Mouse (Mus musculus): Measurements from ENCODE around the gene Pmepa1. TPM values are rescaled to one million over a fixed set of nuclear protein-coding genes. Genes with fewer than 3 reads are reported as not detected.

The Pmepa1 gene
- polyA plus RNA-seq, 1 experiment = 260 TPM

- no peaks in the 10 kb centered on the region for H3K27me3 ChIP-seq (ENCODE audit: control insufficient read depth, insufficient read depth, insufficient read length)
- no peak overlapping the region for H3ac ChIP-seq (ENCODE audit: control insufficient read depth, insufficient read length)
- no peaks in the 10 kb centered on the region for H3K79me2 ChIP-seq (ENCODE audit: control insufficient read depth, insufficient read depth)
- no peak overlapping the region for H3K4me3 ChIP-seq
- TF ChIP-seq POLR2AphosphoS2 (IDR thresholded peaks at IDR 0.05; ENCODE audit: insufficient read length, low read depth) (no peak), E2F4 (IDR thresholded peaks at IDR 0.05; ENCODE audit: insufficient read depth) (no peak), REST (IDR thresholded peaks at IDR 0.05; ENCODE audit: insufficient read depth, insufficient read length) (no peak), TCF3 (IDR thresholded peaks at IDR 0.05; ENCODE audit: insufficient read length, low read depth) (no peak), MAX (IDR thresholded peaks at IDR 0.05; ENCODE audit: low read depth) (no peak), POLR2A (IDR thresholded peaks at IDR 0.05; ENCODE audit: insufficient read length, low read depth) (no peak), USF1 (IDR thresholded peaks at IDR 0.05; ENCODE audit: low read depth) (no peak), TCF12 (IDR thresholded peaks at IDR 0.05; ENCODE audit: insufficient read depth, poor library complexity, severe bottlenecking) (no peak), CEBPB (IDR thresholded peaks at IDR 0.05; ENCODE audit: insufficient read depth, poor library complexity, severe bottlenecking) (no peak), MYOD1 (IDR thresholded peaks at IDR 0.05; ENCODE audit: control insufficient read depth in 1 of 3, insufficient read length in 2 of 3, low read depth in 2 of 3) (no peak), MYOG (IDR thresholded peaks at IDR 0.05; ENCODE audit: control insufficient read depth in 1 of 3, insufficient read depth in 1 of 3, insufficient read length in 2 of 3, low read depth in 2 of 3) (no peak), SRF (IDR thresholded peaks at IDR 0.05; ENCODE audit: control insufficient read depth, insufficient read length, low read depth) (no peak)
- no peaks in the 10 kb centered on the region for H3K36me3 ChIP-seq (ENCODE audit: control insufficient read depth, insufficient read depth)
- H3K4me2 ChIP-seq (ENCODE audit: low read depth) = no peak overlapping the region
Observed at GRCm38 (mm10) chr2:173290981-173291380, 14.6 kb upstream of the Pmepa1 start.

GRCm38 (mm10) chr2:173289928-173290327 lies 13.6 kb upstream of the Pmepa1 start:
- Histone ChIP-seq H3K4me3 (no peak overlapping the region), H3K36me3 (ENCODE audit: control insufficient read depth, insufficient read depth) (no peaks in the 10 kb centered on the region), H3K27me3 (ENCODE audit: control insufficient read depth, insufficient read depth, insufficient read length) (no peaks in the 10 kb centered on the region), H3K79me2 (ENCODE audit: control insufficient read depth, insufficient read depth) (no peaks in the 10 kb centered on the region), H3K4me2 (ENCODE audit: low read depth) (no peak overlapping the region), H3ac (ENCODE audit: control insufficient read depth, insufficient read length) (no peak overlapping the region)
- TF ChIP-seq TCF12 (IDR thresholded peaks at IDR 0.05; ENCODE audit: insufficient read depth, poor library complexity, severe bottlenecking) = peak; percentile 65
- no peak for TF ChIP-seq CEBPB (IDR thresholded peaks at IDR 0.05; ENCODE audit: insufficient read depth, poor library complexity, severe bottlenecking)
- TF ChIP-seq POLR2A (IDR thresholded peaks at IDR 0.05; ENCODE audit: insufficient read length, low read depth) = no peak
- no peak for TF ChIP-seq E2F4 (IDR thresholded peaks at IDR 0.05; ENCODE audit: insufficient read depth)
- no peak for TF ChIP-seq REST (IDR thresholded peaks at IDR 0.05; ENCODE audit: insufficient read depth, insufficient read length)
- TF ChIP-seq POLR2AphosphoS2 (IDR thresholded peaks at IDR 0.05; ENCODE audit: insufficient read length, low read depth) = no peak
- no peak for TF ChIP-seq TCF3 (IDR thresholded peaks at IDR 0.05; ENCODE audit: insufficient read length, low read depth)
- no peak for TF ChIP-seq USF1 (IDR thresholded peaks at IDR 0.05; ENCODE audit: low read depth)
- peak; percentile 36 for TF ChIP-seq SRF (IDR thresholded peaks at IDR 0.05; ENCODE audit: control insufficient read depth, insufficient read length, low read depth)
- peak; percentile 45 to 92 (median 67) for TF ChIP-seq MYOG (IDR thresholded peaks at IDR 0.05; ENCODE audit: control insufficient read depth in 1 of 3, insufficient read depth in 1 of 3, insufficient read length in 2 of 3, low read depth in 2 of 3)
- TF ChIP-seq MYOD1 (IDR thresholded peaks at IDR 0.05; ENCODE audit: control insufficient read depth in 1 of 3, insufficient read length in 2 of 3, low read depth in 2 of 3) = peak; percentile 19 to 81 (median 61)
- TF ChIP-seq MAX (IDR thresholded peaks at IDR 0.05; ENCODE audit: low read depth) = no peak

DNA sequence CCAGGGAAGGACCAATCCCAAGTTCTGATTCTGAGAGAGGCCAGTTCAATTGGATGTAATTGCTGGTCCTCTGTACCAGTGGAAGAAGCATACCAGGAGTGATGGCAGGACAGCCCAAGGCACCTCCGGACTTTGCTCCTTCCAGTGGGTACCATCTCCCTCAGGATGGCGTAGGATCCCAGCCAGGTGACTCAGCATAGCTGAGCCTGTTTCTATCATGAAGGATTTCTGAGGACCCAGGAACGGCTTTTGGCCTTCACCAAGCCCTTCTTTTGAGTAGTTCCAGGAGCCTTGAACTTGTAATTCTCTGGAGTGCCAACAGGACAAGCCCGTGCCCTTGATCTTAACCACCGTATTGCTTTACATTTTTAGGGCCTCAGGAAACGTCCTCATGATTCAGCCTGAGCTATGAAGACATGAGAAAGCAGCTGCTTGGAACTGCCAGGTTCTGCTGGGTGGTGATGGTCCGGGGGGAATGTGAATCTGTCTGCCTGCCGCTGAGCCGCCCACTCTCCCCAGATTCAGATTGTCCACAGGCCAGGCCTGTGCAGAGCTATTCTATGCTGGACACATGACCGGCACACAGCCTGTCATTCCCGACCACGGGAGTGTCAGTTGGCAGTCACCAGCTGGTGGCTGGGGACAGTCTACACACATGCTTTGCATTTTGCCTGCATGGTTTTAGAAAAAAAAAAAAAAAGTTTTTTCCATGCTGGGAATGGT lies 9.6 kb upstream of the Pmepa1 start:
- no peak overlapping the region for H3K4me2 ChIP-seq (ENCODE audit: low read depth)
- H3ac ChIP-seq (ENCODE audit: control insufficient read depth, insufficient read length) = no peak overlapping the region
- TF ChIP-seq POLR2AphosphoS2 (IDR thresholded peaks at IDR 0.05; ENCODE audit: insufficient read length, low read depth) = no peak
- TF ChIP-seq POLR2A (IDR thresholded peaks at IDR 0.05; ENCODE audit: insufficient read length, low read depth) = no peak
- TF ChIP-seq MAX (IDR thresholded peaks at IDR 0.05; ENCODE audit: low read depth) = no peak
- TF ChIP-seq CEBPB (IDR thresholded peaks at IDR 0.05; ENCODE audit: insufficient read depth, poor library complexity, severe bottlenecking) = no peak
- no peak for TF ChIP-seq REST (IDR thresholded peaks at IDR 0.05; ENCODE audit: insufficient read depth, insufficient read length)
- TF ChIP-seq SRF (IDR thresholded peaks at IDR 0.05; ENCODE audit: control insufficient read depth, insufficient read length, low read depth) = no peak
- peak; percentile 59 for TF ChIP-seq USF1 (IDR thresholded peaks at IDR 0.05; ENCODE audit: low read depth)
- peak; percentile 39 to 96 (median 86) for TF ChIP-seq MYOG (IDR thresholded peaks at IDR 0.05; ENCODE audit: control insufficient read depth in 1 of 3, insufficient read depth in 1 of 3, insufficient read length in 2 of 3, low read depth in 2 of 3)
- no peak for TF ChIP-seq E2F4 (IDR thresholded peaks at IDR 0.05; ENCODE audit: insufficient read depth)
- TF ChIP-seq TCF3 (IDR thresholded peaks at IDR 0.05; ENCODE audit: insufficient read length, low read depth) = peak; percentile 88
- peak in 2 of 3 experiments; percentile 92 to 94 for TF ChIP-seq MYOD1 (IDR thresholded peaks at IDR 0.05; ENCODE audit: control insufficient read depth in 1 of 3, insufficient read length in 2 of 3, low read depth in 2 of 3)
- TF ChIP-seq TCF12 (IDR thresholded peaks at IDR 0.05; ENCODE audit: insufficient read depth, poor library complexity, severe bottlenecking) = peak; percentile 73
- H3K4me3 ChIP-seq = no peak overlapping the region
- H3K27me3 ChIP-seq (ENCODE audit: control insufficient read depth, insufficient read depth, insufficient read length) = no peaks in the 10 kb centered on the region
- no peaks in the 10 kb centered on the region for H3K79me2 ChIP-seq (ENCODE audit: control insufficient read depth, insufficient read depth)
- no peaks in the 10 kb centered on the region for H3K36me3 ChIP-seq (ENCODE audit: control insufficient read depth, insufficient read depth)

- H3K4me3 ChIP-seq = no peak overlapping the region
- no peak overlapping the region for H3K4me2 ChIP-seq (ENCODE audit: low read depth)
- TF ChIP-seq CEBPB (IDR thresholded peaks at IDR 0.05; ENCODE audit: insufficient read depth, poor library complexity, severe bottlenecking) = no peak
- no peak for TF ChIP-seq SRF (IDR thresholded peaks at IDR 0.05; ENCODE audit: control insufficient read depth, insufficient read length, low read depth)
- TF ChIP-seq TCF3 (IDR thresholded peaks at IDR 0.05; ENCODE audit: insufficient read length, low read depth) = no peak
- no peak for TF ChIP-seq TCF12 (IDR thresholded peaks at IDR 0.05; ENCODE audit: insufficient read depth, poor library complexity, severe bottlenecking)
- H3K27me3 ChIP-seq (ENCODE audit: control insufficient read depth, insufficient read depth, insufficient read length) = no peaks in the 10 kb centered on the region
- no peaks in the 10 kb centered on the region for H3K36me3 ChIP-seq (ENCODE audit: control insufficient read depth, insufficient read depth)
- H3ac ChIP-seq (ENCODE audit: control insufficient read depth, insufficient read length) = no peak overlapping the region
- H3K79me2 ChIP-seq (ENCODE audit: control insufficient read depth, insufficient read depth) = no peaks in the 10 kb centered on the region
Observed at GRCm38 (mm10) chr2:173284771-173285170, 8.4 kb upstream of the Pmepa1 start.
